Mouse (Mus musculus) thymus, postnatal 4 days (tissue): ENCODE measurements at regions not wholly inside any gene's neighbourhood (a gene's known extent, or its start where the extent isn't known, plus 50 kb on each side); places are given as distances from the start of the nearest gene placed in this dataset.

Source experiments
- DNase-seq: peaks from one replicate; pipeline ENCODE4 v3.0.0; 2021

- DNase-seq = no peak
These were observed 52.0 kb upstream of the Ptgfrn start for GRCm38 (mm10) chr3:101161941-101162531.

GRCm38 (mm10) chr3:101161421-101161940 is 51.4 kb upstream of the Ptgfrn start:
- no peak for DNase-seq
